Mouse (Mus musculus): ENCODE results near the gene Mast2. TPM values are rescaled to one million over a fixed set of nuclear protein-coding genes. Genes with fewer than 3 reads are reported as not detected.

The Mast2 gene
- total and polyA plus RNA-seq, 3 experiments: 13.3 to 126 (median 46.4) TPM

DNA sequence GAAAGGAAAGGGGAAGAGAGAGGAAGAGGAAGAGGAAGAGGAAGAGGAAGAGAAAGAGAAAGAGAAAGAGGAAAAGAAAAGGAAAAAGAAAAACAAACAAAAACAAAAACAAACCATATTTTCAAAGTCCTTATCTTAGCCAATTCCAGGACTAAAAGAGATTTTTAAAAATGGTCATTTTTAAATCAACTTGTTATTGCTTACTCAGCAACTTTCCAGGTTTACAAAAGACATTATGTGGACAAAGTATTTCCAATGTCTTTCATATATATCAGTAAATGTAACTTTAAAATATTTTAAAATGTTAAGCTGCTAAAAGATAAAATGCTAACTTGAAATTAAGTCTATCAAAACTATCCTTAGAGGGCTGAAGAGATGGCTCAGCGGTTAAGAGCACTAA is 24.6 kb downstream of the Mast2 start:
- no peak for DNase-seq (ENCODE audit: low read depth, low spot score)
- Histone ChIP-seq H3K9me3 (replicated peaks; ENCODE audit: insufficient read depth, low read length) (no peaks in the 10 kb centered on the region), H3K4me1 (ENCODE audit: control insufficient read depth in 1 of 2, insufficient read depth in 2 of 2, low read length in 2 of 2) (peaks cover 0 to 2% of the 10 kb centered on the region in 2 experiments; a peak in 1 of 4 replicates), H3K9ac (ENCODE audit: control insufficient read depth, low read depth, low read length, poor library complexity, severe bottlenecking) (no peak overlapping the region), H3K4me3 (ENCODE audit: control insufficient read depth in 1 of 2, insufficient read depth in 1 of 2, low read depth in 2 of 2, low read length in 2 of 2) (no peak overlapping the region), H3K27me3 (ENCODE audit: control insufficient read depth in 1 of 2, insufficient read depth in 2 of 2, low read length in 2 of 2) (no peaks in the 10 kb centered on the region), H3K27ac (ENCODE audit: control insufficient read depth, low read depth, low read length) (no peak overlapping the region), H3K36me3 (ENCODE audit: control insufficient read depth in 1 of 2, insufficient read depth in 2 of 2, low read length in 2 of 2) (peaks cover 0 to 4% of the 10 kb centered on the region in 2 experiments; a peak in 2 of 4 replicates), H3K79me2 (ENCODE audit: control insufficient read depth, insufficient read depth, low read length, poor library complexity) (peaks cover 7% of the 10 kb centered on the region)
- no peak for TF ChIP-seq MAZ (IDR thresholded peaks at IDR 0.05; ENCODE audit: low read depth, low read length)
- TF ChIP-seq UBTF (IDR thresholded peaks at IDR 0.05; ENCODE audit: borderline replicate concordance, insufficient read depth, low read depth, low read length): no peak
- no peak for TF ChIP-seq GABPA (IDR thresholded peaks at IDR 0.05; ENCODE audit: low read depth, low read length)
- no peak for TF ChIP-seq CTCF (IDR thresholded peaks at IDR 0.05 in 2 of 3, conservative IDR thresholded peaks at IDR 0.05 in 1 of 3; ENCODE audit: control insufficient read depth in 1 of 3, insufficient read depth in 1 of 3, low read depth in 2 of 3, low read length in 3 of 3, poor library complexity in 1 of 3, severe bottlenecking in 1 of 3)
- TF ChIP-seq MAFK (IDR thresholded peaks at IDR 0.05; ENCODE audit: borderline replicate concordance, low read depth, low read length): peak; percentile 93
- TF ChIP-seq NELFE (IDR thresholded peaks at IDR 0.05; ENCODE audit: low read depth, low read length): no peak

DNA sequence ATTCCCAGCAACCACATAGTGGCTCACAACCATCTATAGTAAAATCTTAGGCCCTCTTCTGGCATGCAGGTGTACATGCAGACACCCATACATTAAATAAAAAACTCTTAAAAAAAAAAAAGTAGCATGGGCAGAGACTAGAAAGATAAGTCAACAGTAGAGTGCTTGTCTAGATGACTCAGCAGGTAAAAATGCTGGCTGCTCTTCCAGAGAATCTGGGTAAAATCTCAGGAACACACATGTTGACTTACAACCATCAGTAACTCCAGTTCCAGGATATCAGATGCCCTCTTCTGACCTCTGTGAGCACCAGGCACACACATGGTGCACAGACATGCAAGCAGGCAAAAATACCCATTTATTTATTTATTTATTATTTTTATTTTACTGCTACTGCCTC is 25.4 kb downstream of the Mast2 start:
- H3K36me3 ChIP-seq (ENCODE audit: control insufficient read depth in 1 of 2, insufficient read depth in 2 of 2, low read length in 2 of 2): peaks cover 0 to 4% of the 10 kb centered on the region in 2 experiments; a peak in 2 of 4 replicates
- H3K9ac ChIP-seq (ENCODE audit: control insufficient read depth, low read depth, low read length, poor library complexity, severe bottlenecking): no peak overlapping the region
- peaks cover 5% of the 10 kb centered on the region for H3K79me2 ChIP-seq (ENCODE audit: control insufficient read depth, insufficient read depth, low read length, poor library complexity)
- peak; percentile 22 for DNase-seq (ENCODE audit: low read depth, low spot score)
- H3K27me3 ChIP-seq (ENCODE audit: control insufficient read depth in 1 of 2, insufficient read depth in 2 of 2, low read length in 2 of 2): no peaks in the 10 kb centered on the region
- H3K4me1 ChIP-seq (ENCODE audit: control insufficient read depth in 1 of 2, insufficient read depth in 2 of 2, low read length in 2 of 2): peaks cover 0 to 2% of the 10 kb centered on the region in 2 experiments; a peak in 1 of 4 replicates
- no peaks in the 10 kb centered on the region for H3K9me3 ChIP-seq (replicated peaks; ENCODE audit: insufficient read depth, low read length)
- H3K27ac ChIP-seq (ENCODE audit: control insufficient read depth, low read depth, low read length): no peak overlapping the region
- peak; percentile 71 for TF ChIP-seq RCOR1 (IDR thresholded peaks at IDR 0.05; ENCODE audit: low read depth, low read length)
- 0 out of 2 replicates have a peak, but pooled peaks have one; percentile 14 for TF ChIP-seq TCF12 (IDR thresholded peaks at IDR 0.05; ENCODE audit: low read depth, low read length)
- no peak for TF ChIP-seq BHLHE40 (IDR thresholded peaks at IDR 0.05; ENCODE audit: borderline replicate concordance, low read depth, low read length)
- no peak for TF ChIP-seq CHD2 (IDR thresholded peaks at IDR 0.05; ENCODE audit: low read length)
- 0 out of 6 replicates have a peak, but pooled peaks of 1 of the 3 experiments have one; percentile 2 for TF ChIP-seq CTCF (IDR thresholded peaks at IDR 0.05 in 2 of 3, conservative IDR thresholded peaks at IDR 0.05 in 1 of 3; ENCODE audit: control insufficient read depth in 1 of 3, insufficient read depth in 1 of 3, low read depth in 2 of 3, low read length in 3 of 3, poor library complexity in 1 of 3, severe bottlenecking in 1 of 3)
- peak; percentile 81 for TF ChIP-seq ZNF384 (IDR thresholded peaks at IDR 0.05; ENCODE audit: low read depth, low read length)
- H3K4me3 ChIP-seq (ENCODE audit: control insufficient read depth in 1 of 2, insufficient read depth in 1 of 2, low read depth in 2 of 2, low read length in 2 of 2): no peak overlapping the region

DNA sequence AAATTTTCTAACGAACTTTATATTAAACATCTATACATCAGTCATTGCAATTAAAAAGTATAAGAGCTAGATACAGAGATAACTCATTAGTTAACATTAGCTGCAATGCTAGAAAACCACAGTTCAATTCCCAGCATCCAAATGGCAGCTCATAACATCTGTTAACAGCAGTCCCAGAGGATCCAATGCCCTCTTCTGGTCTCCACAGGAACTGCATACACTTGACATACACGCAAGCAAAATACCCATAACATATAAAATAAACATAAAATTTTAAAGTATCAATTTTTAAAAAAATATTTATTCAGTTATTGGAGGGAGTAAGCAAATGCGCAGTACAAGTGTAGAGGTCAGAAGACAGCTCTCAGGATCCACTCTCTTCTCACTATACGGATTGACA is 28.4 kb downstream of the Mast2 start:
- no peaks in the 10 kb centered on the region for H3K9me3 ChIP-seq (replicated peaks; ENCODE audit: insufficient read depth, low read length)
- H3K79me2 ChIP-seq (ENCODE audit: control insufficient read depth, insufficient read depth, low read length, poor library complexity): peaks cover 3% of the 10 kb centered on the region; the same call in 1 of the 2 replicates
- H3K27me3 ChIP-seq (ENCODE audit: control insufficient read depth in 1 of 2, insufficient read depth in 2 of 2, low read length in 2 of 2): no peaks in the 10 kb centered on the region
- H3K36me3 ChIP-seq (ENCODE audit: control insufficient read depth in 1 of 2, insufficient read depth in 2 of 2, low read length in 2 of 2): peaks cover 0 to 7% of the 10 kb centered on the region in 2 experiments; a peak in 3 of 4 replicates
- no peak overlapping the region for H3K4me3 ChIP-seq (ENCODE audit: control insufficient read depth in 1 of 2, insufficient read depth in 1 of 2, low read depth in 2 of 2, low read length in 2 of 2)
- H3K4me1 ChIP-seq (ENCODE audit: control insufficient read depth in 1 of 2, insufficient read depth in 2 of 2, low read length in 2 of 2): no peaks in the 10 kb centered on the region
- TF ChIP-seq MAFK (IDR thresholded peaks at IDR 0.05; ENCODE audit: borderline replicate concordance, low read depth, low read length) (no peak), EP300 (IDR thresholded peaks at IDR 0.05; ENCODE audit: low read depth in 1 of 2, low read length in 2 of 2) (no peak), CTCF (IDR thresholded peaks at IDR 0.05 in 2 of 3, conservative IDR thresholded peaks at IDR 0.05 in 1 of 3; ENCODE audit: control insufficient read depth in 1 of 3, insufficient read depth in 1 of 3, low read depth in 2 of 3, low read length in 3 of 3, poor library complexity in 1 of 3, severe bottlenecking in 1 of 3) (peak; percentile 32 to 47 (median 46)), SMC3 (IDR thresholded peaks at IDR 0.05; ENCODE audit: low read depth, low read length) (peak; percentile 42), MEF2A (IDR thresholded peaks at IDR 0.05; ENCODE audit: extremely low read depth, insufficient replicate concordance, low read depth, low read length, poor library complexity, severe bottlenecking) (no peak), RAD21 (IDR thresholded peaks at IDR 0.05; ENCODE audit: low read depth, low read length) (peak; percentile 26)
- no peak overlapping the region for H3K9ac ChIP-seq (ENCODE audit: control insufficient read depth, low read depth, low read length, poor library complexity, severe bottlenecking)
- no peak overlapping the region for H3K27ac ChIP-seq (ENCODE audit: control insufficient read depth, low read depth, low read length)
- DNase-seq (ENCODE audit: low read depth, low spot score): peak; percentile 54

All from MEL (cell line).